Mouse (Mus musculus): ENCODE results near the gene Hmg20b. TPM values are rescaled to one million over a fixed set of nuclear protein-coding genes. Genes with fewer than 3 reads are reported as not detected.

Hmg20b gene
- total and polyA plus RNA-seq, 3 experiments, result 7.9 to 39.6 (median 18.7) TPM

GRCm38 (mm10) chr10:81297246-81297645, 53.0 kb downstream of the Hmg20b start:
- no peaks in the 10 kb centered on the region for H3K9me3 ChIP-seq (replicated peaks; ENCODE audit: low read length)
- DNase-seq (ENCODE audit: extremely low read depth), result peak; percentile 78
- H3K79me2 ChIP-seq (replicated peaks; ENCODE audit: control insufficient read depth, extremely low read depth, insufficient read depth, poor library complexity, severe bottlenecking), result peaks cover 70% of the 10 kb centered on the region
- in situ Hi-C loops (cut with MboI; ENCODE audit: low pct_ligation_motif_present, low pct_unique_long_range_greater_than_20kb, low sequenced_read_pairs) (no loop called here), dilution Hi-C loops (cut with MboI; ENCODE audit: extremely low pct_ligation_motif_present, extremely low pct_unique_long_range_greater_than_20kb, low sequenced_read_pairs) (no loop called here)
- H3K27me3 ChIP-seq (replicated peaks), result no peaks in the 10 kb centered on the region
- H3K9ac ChIP-seq (ENCODE audit: insufficient read depth, low read depth), result peak overlapping the region; percentile 35
- H3K4me2 ChIP-seq (ENCODE audit: insufficient read depth, low read depth, poor library complexity, severe bottlenecking), result peak overlapping the region; percentile 77
- peak; percentile 47 for TF ChIP-seq ELF1 (IDR thresholded peaks at IDR 0.05; ENCODE audit: low read depth, low read length)
- peak; percentile 41; the same call in 1 of the 2 replicates for TF ChIP-seq MEF2A (IDR thresholded peaks at IDR 0.05; ENCODE audit: borderline replicate concordance, low read depth, low read length)
- peak; percentile 91 for TF ChIP-seq MAX (IDR thresholded peaks at IDR 0.05; ENCODE audit: low read length)
- peak; percentile 91 for TF ChIP-seq SIN3A (IDR thresholded peaks at IDR 0.05; ENCODE audit: low read length)
- 0 out of 2 replicates have a peak, but pooled peaks have one; percentile 12 for TF ChIP-seq POLR2A (IDR thresholded peaks at IDR 0.05; ENCODE audit: low read depth, low read length)
- TF ChIP-seq CHD2 (IDR thresholded peaks at IDR 0.05; ENCODE audit: low read length), result peak; percentile 9; the same call in 1 of the 2 replicates
- no peak for TF ChIP-seq NRF1 (IDR thresholded peaks at IDR 0.05; ENCODE audit: low read depth, low read length)
- peak; percentile 74 for TF ChIP-seq TCF12 (IDR thresholded peaks at IDR 0.05; ENCODE audit: low read depth, low read length)
- peak; percentile 93 for TF ChIP-seq USF1 (IDR thresholded peaks at IDR 0.05; ENCODE audit: low read depth, low read length)
- peak; percentile 72 for TF ChIP-seq EP300 (IDR thresholded peaks at IDR 0.05; ENCODE audit: low read length)
- TF ChIP-seq ZNF384 (IDR thresholded peaks at IDR 0.05; ENCODE audit: low read depth, low read length), result no peak
- peak; percentile 94 for TF ChIP-seq USF2 (conservative IDR thresholded peaks at IDR 0.05; ENCODE audit: low read depth, low read length)
- TF ChIP-seq GABPA (IDR thresholded peaks at IDR 0.05; ENCODE audit: insufficient replicate concordance, low read depth, low read length), result no peak
- TF ChIP-seq IRF4 (IDR thresholded peaks at IDR 0.05; ENCODE audit: low read depth, low read length), result peak; percentile 79
- peak; percentile 98 for TF ChIP-seq BHLHE40 (IDR thresholded peaks at IDR 0.05; ENCODE audit: low read depth, low read length)
- peak; percentile 90 for TF ChIP-seq ETS1 (conservative IDR thresholded peaks at IDR 0.05; ENCODE audit: low read depth, low read length)
- H3K4me3 ChIP-seq (replicated peaks in 1 of 3; ENCODE audit: low read depth in 2 of 3, low read length in 2 of 3, poor library complexity in 1 of 3), result peak overlapping the region in 2 of 3 experiments; percentile 22 to 33
- peaks cover 0 to 29% of the 10 kb centered on the region in 2 experiments for H3K36me3 ChIP-seq (replicated peaks in 1 of 2; ENCODE audit: control insufficient read depth in 1 of 2, insufficient read depth in 1 of 2, low read length in 1 of 2)
- peak overlapping the region; percentile 87 for H3K27ac ChIP-seq (ENCODE audit: insufficient read depth, low read depth)
- peaks cover 62 to 88% of the 10 kb centered on the region in 2 experiments for H3K4me1 ChIP-seq (ENCODE audit: control insufficient read depth in 1 of 2, insufficient read depth in 2 of 2)

Other genes with a start within 250 kb of the Hmg20b start
Only the 20 nearest of the 32 such genes appear.
- 0.08 and 0.17 TPM in 2 replicates for gene Atcay, start 119.6 kb downstream of the Hmg20b start, total RNA-seq (2012; rRNA removed)
- gene Atcay, start 119.6 kb downstream of the Hmg20b start, total RNA-seq (2014; rRNA removed), result 0.05 TPM in 1 of 2 replicates, not detected in the other
- 0.06 and 0.12 TPM in 2 replicates for gene Atcay, start 119.6 kb downstream of the Hmg20b start, polyA plus RNA-seq (2012; ENCODE audit: insufficient read length, low read depth)
- gene Zfr2, start 117.3 kb downstream of the Hmg20b start, total RNA-seq (2012; rRNA removed), result 5.5 and 13.5 TPM in 2 replicates
- gene Zfr2, start 117.3 kb downstream of the Hmg20b start, total RNA-seq (2014; rRNA removed), result 1.0 and 1.2 TPM in 2 replicates
- gene Zfr2, start 117.3 kb downstream of the Hmg20b start, polyA plus RNA-seq (2012; ENCODE audit: insufficient read length, low read depth), result 2.4 and 2.7 TPM in 2 replicates
- gene Matk, start 97.5 kb downstream of the Hmg20b start, total RNA-seq (2012; rRNA removed), result 2.9 and 3.9 TPM in 2 replicates
- 4.9 and 5.2 TPM in 2 replicates for gene Matk, start 97.5 kb downstream of the Hmg20b start, total RNA-seq (2014; rRNA removed)
- 2.1 and 2.5 TPM in 2 replicates for gene Matk, start 97.5 kb downstream of the Hmg20b start, polyA plus RNA-seq (2012; ENCODE audit: insufficient read length, low read depth)
- gene Mrpl54, start 83.5 kb downstream of the Hmg20b start, total RNA-seq (2012; rRNA removed), result 128 and 140 TPM in 2 replicates
- gene Mrpl54, start 83.5 kb downstream of the Hmg20b start, total RNA-seq (2014; rRNA removed), result 131 and 167 TPM in 2 replicates
- 104 and 120 TPM in 2 replicates for gene Mrpl54, start 83.5 kb downstream of the Hmg20b start, polyA plus RNA-seq (2012; ENCODE audit: insufficient read length, low read depth)
- gene Apba3, start 83.5 kb downstream of the Hmg20b start, total RNA-seq (2012; rRNA removed), result 104 and 149 TPM in 2 replicates
- gene Apba3, start 83.5 kb downstream of the Hmg20b start, total RNA-seq (2014; rRNA removed), result 40.2 and 43.4 TPM in 2 replicates
- gene Apba3, start 83.5 kb downstream of the Hmg20b start, polyA plus RNA-seq (2012; ENCODE audit: insufficient read length, low read depth), result 43.2 and 47.4 TPM in 2 replicates
- 4.8 and 7.2 TPM in 2 replicates for gene Tjp3, start 58.9 kb downstream of the Hmg20b start, total RNA-seq (2012; rRNA removed)
- 0.42 TPM in 1 of 2 replicates, not detected in the other for gene Tjp3, start 58.9 kb downstream of the Hmg20b start, total RNA-seq (2014; rRNA removed)
- gene Tjp3, start 58.9 kb downstream of the Hmg20b start, polyA plus RNA-seq (2012; ENCODE audit: insufficient read length, low read depth), result 0.76 and 0.97 TPM in 2 replicates
- gene Pip5k1c, start 57.5 kb downstream of the Hmg20b start, total RNA-seq (2012; rRNA removed), result 12.6 and 17.9 TPM in 2 replicates
- 11.4 and 11.7 TPM in 2 replicates for gene Pip5k1c, start 57.5 kb downstream of the Hmg20b start, total RNA-seq (2014; rRNA removed)
- 46.7 and 51.4 TPM in 2 replicates for gene Pip5k1c, start 57.5 kb downstream of the Hmg20b start, polyA plus RNA-seq (2012; ENCODE audit: insufficient read length, low read depth)
- 34.6 and 39.7 TPM in 2 replicates for gene Cactin, start 29.4 kb downstream of the Hmg20b start, total RNA-seq (2012; rRNA removed)
- 19.9 and 21.4 TPM in 2 replicates for gene Cactin, start 29.4 kb downstream of the Hmg20b start, total RNA-seq (2014; rRNA removed)
- gene Cactin, start 29.4 kb downstream of the Hmg20b start, polyA plus RNA-seq (2012; ENCODE audit: insufficient read length, low read depth), result 39.3 and 39.5 TPM in 2 replicates
- 0.13 and 0.21 TPM in 2 replicates for gene Tbxa2r, start 21.7 kb downstream of the Hmg20b start, total RNA-seq (2012; rRNA removed)
- gene Tbxa2r, start 21.7 kb downstream of the Hmg20b start, total RNA-seq (2014; rRNA removed), result 0.12 TPM in 1 of 2 replicates, not detected in the other
- 0.23 and 0.30 TPM in 2 replicates for gene Tbxa2r, start 21.7 kb downstream of the Hmg20b start, polyA plus RNA-seq (2012; ENCODE audit: insufficient read length, low read depth)
- 0.04 and 0.08 TPM in 2 replicates for gene Gipc3, start 7.2 kb downstream of the Hmg20b start, total RNA-seq (2012; rRNA removed)
- gene Gipc3, start 7.2 kb downstream of the Hmg20b start, total RNA-seq (2014; rRNA removed), result not detected in 2 replicates
- 0.09 TPM in 1 of 2 replicates, not detected in the other for gene Gipc3, start 7.2 kb downstream of the Hmg20b start, polyA plus RNA-seq (2012; ENCODE audit: insufficient read length, low read depth)
- 9.5 and 12.9 TPM in 2 replicates for gene Mfsd12, start 7.0 kb upstream of the Hmg20b start, total RNA-seq (2012; rRNA removed)
- gene Mfsd12, start 7.0 kb upstream of the Hmg20b start, total RNA-seq (2014; rRNA removed), result 4.0 and 5.2 TPM in 2 replicates
- 7.4 and 8.7 TPM in 2 replicates for gene Mfsd12, start 7.0 kb upstream of the Hmg20b start, polyA plus RNA-seq (2012; ENCODE audit: insufficient read length, low read depth)
- 5.2 and 7.2 TPM in 2 replicates for gene 4930404N11Rik, start 15.3 kb upstream of the Hmg20b start, total RNA-seq (2012; rRNA removed)
- gene 4930404N11Rik, start 15.3 kb upstream of the Hmg20b start, total RNA-seq (2014; rRNA removed), result 0.23 TPM in 1 of 2 replicates, not detected in the other
- gene 4930404N11Rik, start 15.3 kb upstream of the Hmg20b start, polyA plus RNA-seq (2012; ENCODE audit: insufficient read length, low read depth), result 2.2 and 2.7 TPM in 2 replicates
- 38.8 and 44.5 TPM in 2 replicates for gene Fzr1, start 28.0 kb upstream of the Hmg20b start, total RNA-seq (2012; rRNA removed)
- 29.5 and 33.1 TPM in 2 replicates for gene Fzr1, start 28.0 kb upstream of the Hmg20b start, total RNA-seq (2014; rRNA removed)
- 67.7 and 75.4 TPM in 2 replicates for gene Fzr1, start 28.0 kb upstream of the Hmg20b start, polyA plus RNA-seq (2012; ENCODE audit: insufficient read length, low read depth)
- 131 and 143 TPM in 2 replicates for gene Dohh, start 33.9 kb upstream of the Hmg20b start, total RNA-seq (2012; rRNA removed)
- gene Dohh, start 33.9 kb upstream of the Hmg20b start, total RNA-seq (2014; rRNA removed), result 81.7 and 83.0 TPM in 2 replicates
- gene Dohh, start 33.9 kb upstream of the Hmg20b start, polyA plus RNA-seq (2012; ENCODE audit: insufficient read length, low read depth), result 78.2 and 93.5 TPM in 2 replicates
- gene Gm48551, start 34.0 kb upstream of the Hmg20b start, total RNA-seq (2012; rRNA removed), result 1.2 and 1.5 TPM in 2 replicates
- 0.96 and 1.0 TPM in 2 replicates for gene Gm48551, start 34.0 kb upstream of the Hmg20b start, total RNA-seq (2014; rRNA removed)
- 3.2 and 3.4 TPM in 2 replicates for gene Gm48551, start 34.0 kb upstream of the Hmg20b start, polyA plus RNA-seq (2012; ENCODE audit: insufficient read length, low read depth)
- gene Gm48552, start 38.5 kb upstream of the Hmg20b start, total RNA-seq (2012; rRNA removed), result 0.29 and 1.1 TPM in 2 replicates
- 0.65 and 0.98 TPM in 2 replicates for gene Gm48552, start 38.5 kb upstream of the Hmg20b start, total RNA-seq (2014; rRNA removed)
- 0.46 and 1.2 TPM in 2 replicates for gene Gm48552, start 38.5 kb upstream of the Hmg20b start, polyA plus RNA-seq (2012; ENCODE audit: insufficient read length, low read depth)
- gene Smim24, start 42.6 kb upstream of the Hmg20b start, total RNA-seq (2012; rRNA removed), result 0.13 and 0.34 TPM in 2 replicates
- gene Smim24, start 42.6 kb upstream of the Hmg20b start, total RNA-seq (2014; rRNA removed), result not detected in 2 replicates
- 0.64 TPM in 1 of 2 replicates, not detected in the other for gene Smim24, start 42.6 kb upstream of the Hmg20b start, polyA plus RNA-seq (2012; ENCODE audit: insufficient read length, low read depth)
- 4.4 and 4.7 TPM in 2 replicates for gene Nfic, start 105.2 kb upstream of the Hmg20b start, total RNA-seq (2012; rRNA removed)
- 0.07 and 0.34 TPM in 2 replicates for gene Nfic, start 105.2 kb upstream of the Hmg20b start, total RNA-seq (2014; rRNA removed)
- gene Nfic, start 105.2 kb upstream of the Hmg20b start, polyA plus RNA-seq (2012; ENCODE audit: insufficient read length, low read depth), result 3.8 and 4.0 TPM in 2 replicates
- 0.08 and 0.17 TPM in 2 replicates for gene Celf5, start 132.2 kb upstream of the Hmg20b start, total RNA-seq (2012; rRNA removed)
- not detected in 2 replicates for gene Celf5, start 132.2 kb upstream of the Hmg20b start, total RNA-seq (2014; rRNA removed)
- gene Celf5, start 132.2 kb upstream of the Hmg20b start, polyA plus RNA-seq (2012; ENCODE audit: insufficient read length, low read depth), result 0.07 and 0.12 TPM in 2 replicates
- gene Ncln, start 145.9 kb upstream of the Hmg20b start, total RNA-seq (2012; rRNA removed), result 99.5 and 104 TPM in 2 replicates
- 41.5 and 41.7 TPM in 2 replicates for gene Ncln, start 145.9 kb upstream of the Hmg20b start, total RNA-seq (2014; rRNA removed)
- 80.5 and 89.5 TPM in 2 replicates for gene Ncln, start 145.9 kb upstream of the Hmg20b start, polyA plus RNA-seq (2012; ENCODE audit: insufficient read length, low read depth)